Mouse (Mus musculus): ENCODE results near the gene Mllt1.

DNA sequence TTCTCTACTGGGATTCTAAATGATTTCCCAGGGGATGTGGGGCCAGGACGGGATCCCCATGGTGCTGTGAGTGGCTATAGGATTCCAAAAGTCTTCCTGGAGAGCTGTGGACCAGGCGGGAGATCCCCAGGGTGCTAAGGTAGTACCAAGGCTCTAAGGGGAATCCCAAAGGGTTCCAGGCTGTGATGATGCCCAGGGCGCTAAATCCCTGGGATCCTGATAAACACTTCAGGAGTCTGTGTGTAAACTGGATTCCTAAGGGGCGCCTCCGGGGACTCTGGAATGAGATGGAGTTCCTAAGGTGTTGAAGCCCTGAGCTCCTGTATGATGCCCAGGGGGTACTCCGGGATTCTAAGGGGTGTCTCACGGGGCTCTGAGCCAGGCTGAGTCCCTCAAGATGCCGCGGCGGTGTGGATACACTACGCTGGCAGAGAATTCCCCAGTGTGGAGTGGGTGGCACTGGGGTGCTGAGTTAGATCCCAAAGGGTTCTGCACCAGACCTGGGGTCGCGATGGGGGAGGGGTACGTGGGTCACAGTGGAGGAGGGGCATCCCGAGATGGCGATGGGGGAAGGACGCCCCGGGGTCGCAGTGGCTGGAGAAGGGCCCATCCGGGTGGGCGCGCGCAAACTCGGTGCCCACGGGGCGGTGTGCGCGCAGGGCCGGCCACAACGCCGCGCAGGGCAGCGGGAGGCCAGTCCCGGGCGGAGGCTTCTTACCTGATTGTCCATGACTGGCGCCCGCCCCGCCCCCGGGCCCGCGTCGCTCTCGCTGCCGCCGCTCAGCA, 477 bp downstream of the Mllt1 start:
- TF ChIP-seq ZC3H11A (IDR thresholded peaks at IDR 0.05; ENCODE audit: borderline replicate concordance, low read depth, low read length) = no peak
- no peak for TF ChIP-seq HCFC1 (IDR thresholded peaks at IDR 0.05; ENCODE audit: borderline replicate concordance, insufficient read depth, low read length)

All from ES-E14 (cell line).